Mouse (Mus musculus) adrenal gland, postnatal 36 days (tissue): ENCODE data around the gene Cyp2c23. TPM values are rescaled to one million over a fixed set of nuclear protein-coding genes. Genes with fewer than 3 reads are reported as not detected.

Experiments
- DNase-seq, 2 experiments: peaks; one replicate each; pipeline ENCODE4 v3.0.0; 2021; ENCODE audit warnings: mixed read lengths in 1 of 2
- total RNA-seq, 2 experiments: library from RNA; stranded (reverse); gene quantifications; 2 replicates each; pipeline ENCODE4 v1.2.3; 2021

The Cyp2c23 gene
- total RNA-seq, 2 experiments from 2014 or later: 0.40 to 1.6 TPM

GRCm38 (mm10) chr19:43972129-43972528 lies 56.9 kb downstream of the Cyp2c23 start:
- no peak for DNase-seq

GRCm38 (mm10) chr19:43968436-43969026 lies 60.5 kb downstream of the Cyp2c23 start:
- no peak for DNase-seq

DNA sequence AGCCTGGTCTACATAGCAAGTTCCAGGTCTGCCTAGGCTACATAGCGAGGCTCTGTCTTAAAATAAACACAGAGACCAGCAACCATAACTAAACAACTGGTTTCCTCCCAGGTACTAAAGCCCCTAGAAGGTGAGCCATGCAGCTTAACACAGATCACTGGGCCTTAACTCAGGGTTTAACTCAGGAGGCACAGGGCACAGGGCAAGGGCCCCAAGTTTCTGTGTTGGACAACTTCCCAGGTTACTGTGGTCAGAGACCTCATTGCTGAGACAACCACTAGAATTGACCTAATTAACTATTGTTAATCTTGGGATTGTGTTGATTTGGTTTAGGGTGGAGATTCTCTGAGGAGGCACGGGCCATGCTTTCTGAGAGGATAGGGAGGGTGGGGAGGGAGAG lies 62.5 kb downstream of the Cyp2c23 start:
- DNase-seq: no peak

- no peak for DNase-seq
These were observed 63.4 kb downstream of the Cyp2c23 start for GRCm38 (mm10) chr19:43965496-43966085.

- DNase-seq: no peak
These were observed 66.2 kb downstream of the Cyp2c23 start for GRCm38 (mm10) chr19:43962795-43963194.

DNA sequence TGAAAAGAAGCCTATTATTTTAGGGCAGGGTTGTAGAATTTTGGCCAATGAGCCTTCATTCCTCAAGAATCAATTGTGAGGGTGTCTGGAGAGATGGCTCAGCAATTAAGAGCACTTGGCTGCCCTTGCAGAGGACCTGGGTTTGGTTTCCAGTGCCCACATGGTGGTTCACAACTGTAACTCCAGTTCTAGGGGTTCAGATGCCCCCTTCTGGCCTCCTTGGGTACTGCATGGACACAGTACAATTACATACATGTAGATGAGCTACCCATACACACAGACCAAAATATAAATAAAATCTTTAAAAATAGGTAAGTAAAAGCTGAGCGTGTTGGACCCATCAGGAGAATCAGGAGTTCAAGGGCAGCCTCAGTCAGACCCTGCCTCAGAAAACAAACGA lies 67.8 kb downstream of the Cyp2c23 start:
- peak in 1 of 2 experiments; percentile 14 for DNase-seq

- no peak for DNase-seq
These were observed 69.0 kb downstream of the Cyp2c23 start for GRCm38 (mm10) chr19:43960014-43960413.

- peak; percentile 81 to 87 for DNase-seq
These were observed 69.8 kb downstream of the Cyp2c23 start for GRCm38 (mm10) chr19:43959162-43959561.

DNA sequence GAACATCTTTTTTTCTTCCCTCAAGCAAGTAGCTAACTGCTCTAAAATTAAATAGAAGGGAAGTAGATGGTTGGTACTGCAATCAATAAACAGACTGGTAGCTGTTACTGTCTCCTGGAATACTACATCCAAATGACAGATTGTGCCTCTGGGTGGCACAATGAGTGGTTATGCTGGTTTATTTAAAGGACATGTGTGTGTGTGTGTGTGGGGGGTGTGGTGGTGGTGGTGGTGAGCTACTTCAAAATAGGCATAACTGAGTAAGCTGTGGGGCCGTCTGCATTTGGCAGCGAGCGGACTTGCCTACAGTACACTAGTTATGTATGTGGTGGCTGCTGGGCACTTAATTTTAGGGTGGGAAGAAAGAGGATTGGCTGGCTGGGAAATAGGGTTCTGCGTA lies 71.1 kb downstream of the Cyp2c23 start:
- DNase-seq: no peak

DNA sequence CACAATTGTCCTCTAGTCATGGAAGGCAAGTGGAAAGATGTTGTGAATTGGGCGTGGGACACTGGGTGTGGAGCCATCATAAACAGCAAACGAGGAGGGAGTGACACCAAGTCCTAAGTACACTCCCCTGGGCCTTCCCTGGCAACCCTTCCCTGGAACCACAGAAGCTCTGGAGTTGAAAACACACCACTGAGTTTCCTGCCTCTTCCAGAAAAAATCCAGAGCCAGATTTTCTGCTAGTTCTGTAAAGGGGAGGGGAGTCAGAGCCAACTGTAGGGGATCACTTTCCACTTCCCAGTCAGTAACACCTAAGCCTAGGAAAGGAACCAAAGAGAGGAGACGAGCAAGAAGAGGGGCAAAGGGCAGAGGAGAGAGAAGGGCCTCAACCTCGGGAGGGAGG lies 71.6 kb downstream of the Cyp2c23 start:
- DNase-seq: no peak

GRCm38 (mm10) chr19:43955266-43955665 lies 73.7 kb downstream of the Cyp2c23 start:
- no peak for DNase-seq

Other genes with a start within 250 kb of the Cyp2c23 start
- under 1 TPM; 0.10 to 0.30 TPM for gene Abcc2, start 247.0 kb downstream of the Cyp2c23 start, total RNA-seq
- 10 to 100 TPM; 12.6 to 13.3 TPM for gene Dnmbp, start 89.0 kb downstream of the Cyp2c23 start, total RNA-seq
- gene Cpn1, start 42.7 kb downstream of the Cyp2c23 start, total RNA-seq: under 1 TPM in 1 of 2 experiments, not detected in 1; 0.26 TPM
- 10 to 100 TPM; 15.8 to 32.5 TPM for gene Erlin1, start 40.6 kb upstream of the Cyp2c23 start, total RNA-seq
- 10 to 100 TPM; 57.3 to 92.5 TPM for gene Chuk, start 78.3 kb upstream of the Cyp2c23 start, total RNA-seq
- 10 to 100 TPM; 19.3 to 31.7 TPM for gene Cwf19l1, start 106.7 kb upstream of the Cyp2c23 start, total RNA-seq
- 10 to 100 TPM; 26.0 to 26.9 TPM for gene Bloc1s2, start 117.2 kb upstream of the Cyp2c23 start, total RNA-seq
- not detected for gene Pkd2l1, start 163.2 kb upstream of the Cyp2c23 start, total RNA-seq
- under 1 TPM; 0.16 to 0.83 TPM for gene Scd3, start 174.1 kb upstream of the Cyp2c23 start, total RNA-seq